Mouse (Mus musculus): ENCODE measurements around the gene Olfm1.

DNA sequence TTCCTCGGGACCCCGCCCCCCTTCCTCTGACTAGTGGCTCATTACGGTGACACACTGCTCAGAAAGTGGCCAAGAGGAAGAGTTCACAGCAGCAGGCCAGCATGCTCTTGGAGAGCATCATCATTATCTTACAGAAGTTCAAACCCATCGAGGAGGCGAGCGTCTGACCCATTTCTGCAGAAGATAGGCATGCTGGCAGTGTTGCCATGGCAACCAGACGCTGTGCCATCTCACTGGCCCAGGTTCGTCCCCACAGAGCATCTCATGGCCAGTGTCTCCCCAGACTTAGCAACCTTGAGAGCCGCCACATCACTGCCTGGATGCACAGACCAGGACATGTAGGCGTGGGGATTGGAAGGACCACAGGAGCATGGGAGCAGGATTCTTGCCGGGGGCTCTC is 54.3 kb downstream of the Olfm1 start:
- no peak for TF ChIP-seq SIN3A (IDR thresholded peaks at IDR 0.05; ENCODE audit: low read length)
- TF ChIP-seq POLR2A (IDR thresholded peaks at IDR 0.05; ENCODE audit: low read depth, low read length): no peak
- TF ChIP-seq GABPA (IDR thresholded peaks at IDR 0.05; ENCODE audit: insufficient replicate concordance, low read depth, low read length): no peak
- TF ChIP-seq CTCF (conservative IDR thresholded peaks at IDR 0.05 in 1 of 2, IDR thresholded peaks at IDR 0.05 in 1 of 2; ENCODE audit: low read depth in 2 of 2, low read length in 2 of 2): no peak
- TF ChIP-seq USF2 (conservative IDR thresholded peaks at IDR 0.05; ENCODE audit: low read depth, low read length): no peak
- no peak for TF ChIP-seq POLR2AphosphoS2 (IDR thresholded peaks at IDR 0.05; ENCODE audit: low read depth, low read length)
- no peak for TF ChIP-seq ZNF384 (IDR thresholded peaks at IDR 0.05; ENCODE audit: low read depth, low read length)
- no peak for TF ChIP-seq UBTF (IDR thresholded peaks at IDR 0.05; ENCODE audit: low read depth, low read length)
- TF ChIP-seq BHLHE40 (IDR thresholded peaks at IDR 0.05; ENCODE audit: low read depth, low read length): no peak
- TF ChIP-seq E2F4 (IDR thresholded peaks at IDR 0.05; ENCODE audit: insufficient replicate concordance, low read depth, low read length): no peak
- TF ChIP-seq ETS1 (conservative IDR thresholded peaks at IDR 0.05; ENCODE audit: low read depth, low read length): no peak
- no peak for TF ChIP-seq MXI1 (IDR thresholded peaks at IDR 0.05; ENCODE audit: low read depth, low read length)
- TF ChIP-seq KAT2A (IDR thresholded peaks at IDR 0.05; ENCODE audit: insufficient replicate concordance, low read length): no peak
